Mouse (Mus musculus) hindbrain, embryonic 15.5 days (tissue): ENCODE measurements at regions not wholly inside any gene's neighbourhood (a gene's known extent, or its start where the extent isn't known, plus 50 kb on each side); places are given as distances from the start of the nearest gene placed in this dataset.
"Not testable (repeated sequence)": the region's sequence is repeated elsewhere in the genome, so short reads cannot be mapped to it uniquely, and the experiment has no call there.

Source experiments
- ATAC-seq: fragments of 200-750 bp; cut with Nextera tagmentation; 2 replicates; pipeline ENCODE4 v1.8.0; 2017; ENCODE audit warnings: low read depth, moderate number of reproducible peaks, moderate TSS enrichment; ENCODE audit not compliant: low FRiP score
- H3K27ac ChIP-seq: fragments of 300-500 bp; sonication (generic); replicated peaks from 2 replicates; pipeline ENCODE4 v1.5.1; 2015; ENCODE audit warnings: mild to moderate bottlenecking, inconsistent platforms
- H3K27me3 ChIP-seq: fragments of 300-500 bp; sonication (generic); 2 replicates; pipeline ENCODE4 v1.6.1; 2015; ENCODE audit warnings: control low read depth, inconsistent platforms
- H3K36me3 ChIP-seq: fragments of 300-500 bp; sonication (generic); 2 replicates; pipeline ENCODE4 v1.6.1; 2015; ENCODE audit warnings: control low read depth, inconsistent platforms
- H3K4me1 ChIP-seq: fragments of 300-500 bp; sonication (generic); replicated peaks from 2 replicates; pipeline ENCODE4 v1.6.1; 2015; ENCODE audit warnings: control low read depth, inconsistent platforms
- H3K4me2 ChIP-seq: fragments of 300-500 bp; sonication (generic); 2 replicates; pipeline ENCODE4 v1.6.1; 2015; ENCODE audit warnings: moderate library complexity, mild to moderate bottlenecking, inconsistent platforms
- H3K4me3 ChIP-seq: fragments of 300-500 bp; sonication (generic); 2 replicates; pipeline ENCODE4 v1.5.1; 2015; ENCODE audit warnings: mild to moderate bottlenecking, inconsistent platforms
- H3K9ac ChIP-seq: fragments of 300-500 bp; sonication (generic); 2 replicates; pipeline ENCODE4 v1.6.1; 2015; ENCODE audit warnings: inconsistent platforms
- H3K9me3 ChIP-seq: fragments of 300-500 bp; sonication (generic); 2 replicates; pipeline ENCODE4 v1.6.1; 2016; ENCODE audit warnings: control low read depth, inconsistent platforms
- WGBS: fragments of 180-500 bp; shearing (Covaris S2); methylation state at CpG from one replicate; pipeline ENCODE4 v1.1.7; 2015; 5-methylcytosine and 5-hydroxymethylcytosine counted together

- Histone ChIP-seq H3K4me1 (peaks cover 3% of the 10 kb centered on the region; the same call in 1 of the 2 replicates), H3K36me3 (no peaks in the 10 kb centered on the region), H3K4me2 (no peak overlapping the region), H3K27me3 (no peaks in the 10 kb centered on the region), H3K27ac (no peak overlapping the region), H3K9ac (no peak overlapping the region), H3K4me3 (no peak overlapping the region), H3K9me3 (no peaks in the 10 kb centered on the region)
- peak; percentile 54; the same call in 1 of the 2 replicates for ATAC-seq
- 44% methylated on average over 8 of the region's 8 CpGs for WGBS
These were observed 56.1 kb downstream of the Bbs10 start for GRCm38 (mm10) chr10:111354607-111355006.

- not testable (repeated sequence) for H3K36me3 ChIP-seq, H3K4me1 ChIP-seq, H3K4me2 ChIP-seq, H3K9ac ChIP-seq, H3K27ac ChIP-seq, ATAC-seq, H3K4me3 ChIP-seq, H3K27me3 ChIP-seq, H3K9me3 ChIP-seq
- WGBS: 67% methylated on average over 1 of the region's 1 CpGs
These were observed 59.9 kb downstream of the Bbs10 start for GRCm38 (mm10) chr10:111358340-111358739.

GRCm38 (mm10) chr10:111361749-111362435 lies 63.4 kb downstream of the Bbs10 start:
- no peak overlapping the region for H3K4me3 ChIP-seq
- WGBS: 91% methylated on average over 18 of the region's 18 CpGs
- H3K36me3 ChIP-seq: no peaks in the 10 kb centered on the region
- no peak overlapping the region for H3K4me2 ChIP-seq
- H3K27me3 ChIP-seq: no peaks in the 10 kb centered on the region
- no peak overlapping the region for H3K27ac ChIP-seq
- H3K9ac ChIP-seq: no peak overlapping the region
- H3K4me1 ChIP-seq: no peaks in the 10 kb centered on the region
- no peaks in the 10 kb centered on the region for H3K9me3 ChIP-seq
- ATAC-seq: no peak

DNA sequence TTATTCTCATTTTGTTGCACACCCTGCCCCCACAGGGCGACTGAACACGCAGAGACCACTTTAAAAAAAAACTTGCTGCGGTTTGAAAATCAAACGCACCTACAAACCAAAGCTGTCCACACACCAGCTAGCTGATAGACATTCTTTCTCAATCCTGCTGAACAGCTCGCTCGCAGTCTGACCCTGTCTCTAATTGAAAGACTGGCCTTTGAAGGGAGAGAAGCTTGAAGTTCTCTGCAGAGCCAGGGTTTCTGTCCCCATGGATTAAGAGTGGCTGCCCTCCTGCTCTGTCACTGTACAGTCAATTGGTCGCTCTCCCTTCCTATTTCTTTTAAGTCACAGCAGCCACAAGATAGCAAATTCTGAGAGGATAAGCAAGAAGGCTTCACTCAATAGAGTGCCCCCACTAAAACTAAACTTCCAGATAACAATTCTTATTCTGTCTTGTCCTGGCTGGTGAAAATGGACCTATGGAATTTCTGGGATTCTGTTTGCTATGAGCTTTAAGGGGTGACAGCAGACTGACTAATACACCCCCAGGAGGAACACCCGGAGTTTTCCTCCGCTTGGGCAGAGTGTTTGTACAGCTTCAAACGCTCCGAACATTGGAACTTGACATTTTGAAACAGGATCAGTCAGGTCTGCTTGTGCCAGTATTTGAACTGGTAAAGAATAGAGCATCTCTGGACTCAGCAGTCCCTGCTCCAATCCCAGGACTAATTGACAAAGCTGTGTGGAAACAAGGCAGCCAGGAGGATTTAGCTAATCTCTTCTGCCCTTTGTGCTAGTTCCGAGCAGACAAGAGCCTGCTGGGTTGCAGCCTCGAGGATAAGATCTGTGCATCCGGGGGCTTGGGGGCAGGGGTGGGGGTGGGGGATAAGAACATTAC lies 65.5 kb downstream of the Bbs10 start:
- Histone ChIP-seq H3K27ac (no peak overlapping the region), H3K9me3 (no peaks in the 10 kb centered on the region), H3K4me3 (no peak overlapping the region), H3K27me3 (no peaks in the 10 kb centered on the region), H3K4me2 (no peak overlapping the region), H3K36me3 (no peaks in the 10 kb centered on the region), H3K9ac (no peak overlapping the region), H3K4me1 (no peaks in the 10 kb centered on the region)
- no peak for ATAC-seq
- WGBS: 45% methylated on average over 14 of the region's 14 CpGs

GRCm38 (mm10) chr10:111365011-111365410 lies 66.5 kb downstream of the Bbs10 start:
- 0 out of 2 replicates have a peak, but pooled peaks have one; percentile 48 for ATAC-seq
- Histone ChIP-seq H3K27ac (no peak overlapping the region), H3K9ac (no peak overlapping the region), H3K36me3 (no peaks in the 10 kb centered on the region), H3K4me2 (no peak overlapping the region), H3K9me3 (no peaks in the 10 kb centered on the region), H3K4me3 (no peak overlapping the region), H3K4me1 (no peaks in the 10 kb centered on the region), H3K27me3 (no peaks in the 10 kb centered on the region)
- 75% methylated on average over 5 of the region's 5 CpGs for WGBS

GRCm38 (mm10) chr10:111369046-111369445 lies 70.6 kb downstream of the Bbs10 start:
- not testable (repeated sequence) for H3K4me3 ChIP-seq, H3K4me1 ChIP-seq, ATAC-seq, H3K9ac ChIP-seq, H3K27ac ChIP-seq, H3K27me3 ChIP-seq, H3K4me2 ChIP-seq, H3K36me3 ChIP-seq, H3K9me3 ChIP-seq
- 68% methylated on average over 3 of the region's 3 CpGs for WGBS

DNA sequence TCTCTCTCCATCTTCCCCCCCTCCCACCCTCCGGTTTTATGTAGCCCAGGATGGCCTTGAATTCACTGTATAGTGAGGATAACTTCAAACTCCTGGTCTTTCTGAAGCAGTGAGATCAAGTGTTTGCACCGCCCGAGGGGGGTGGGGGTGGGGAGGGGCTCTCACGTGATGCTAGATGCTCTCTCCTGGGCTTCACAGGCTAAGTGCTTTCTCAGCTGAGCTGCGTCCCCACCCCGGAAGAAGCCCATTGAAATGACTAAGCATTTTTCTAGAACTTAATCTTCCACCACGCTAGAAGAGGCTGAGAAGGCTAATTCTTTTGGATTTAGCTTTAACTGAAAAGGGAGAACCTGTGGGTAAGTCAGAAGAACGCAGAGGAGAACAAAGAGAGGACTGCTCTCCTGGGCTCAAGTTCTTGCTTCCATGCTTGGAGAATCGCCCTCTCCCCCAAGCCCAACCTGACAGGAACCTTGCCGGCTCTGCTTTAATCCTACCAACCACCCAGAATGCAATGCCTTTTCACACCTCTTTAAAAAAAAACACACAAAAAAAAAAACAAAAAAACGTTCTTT lies 79.7 kb downstream of the Bbs10 start:
- Histone ChIP-seq H3K27me3 (no peaks in the 10 kb centered on the region), H3K9me3 (no peaks in the 10 kb centered on the region), H3K4me3 (no peak overlapping the region), H3K4me1 (no peaks in the 10 kb centered on the region), H3K27ac (no peak overlapping the region), H3K4me2 (no peak overlapping the region), H3K9ac (no peak overlapping the region), H3K36me3 (no peaks in the 10 kb centered on the region)
- WGBS: 58% methylated on average over 11 of the region's 11 CpGs
- no peak for ATAC-seq

- no peaks in the 10 kb centered on the region for H3K4me1 ChIP-seq
- no peaks in the 10 kb centered on the region for H3K36me3 ChIP-seq
- no peaks in the 10 kb centered on the region for H3K9me3 ChIP-seq
- 65% methylated on average over 15 of the region's 15 CpGs for WGBS
- no peak overlapping the region for H3K27ac ChIP-seq
- no peaks in the 10 kb centered on the region for H3K27me3 ChIP-seq
- peak; percentile 74; the same call in 1 of the 2 replicates for ATAC-seq
- H3K4me3 ChIP-seq: no peak overlapping the region
- H3K4me2 ChIP-seq: peak overlapping the region; percentile 1; the same call in 1 of the 2 replicates
- H3K9ac ChIP-seq: no peak overlapping the region
These were observed 83.2 kb downstream of the Bbs10 start for GRCm38 (mm10) chr10:111381689-111382088.

DNA sequence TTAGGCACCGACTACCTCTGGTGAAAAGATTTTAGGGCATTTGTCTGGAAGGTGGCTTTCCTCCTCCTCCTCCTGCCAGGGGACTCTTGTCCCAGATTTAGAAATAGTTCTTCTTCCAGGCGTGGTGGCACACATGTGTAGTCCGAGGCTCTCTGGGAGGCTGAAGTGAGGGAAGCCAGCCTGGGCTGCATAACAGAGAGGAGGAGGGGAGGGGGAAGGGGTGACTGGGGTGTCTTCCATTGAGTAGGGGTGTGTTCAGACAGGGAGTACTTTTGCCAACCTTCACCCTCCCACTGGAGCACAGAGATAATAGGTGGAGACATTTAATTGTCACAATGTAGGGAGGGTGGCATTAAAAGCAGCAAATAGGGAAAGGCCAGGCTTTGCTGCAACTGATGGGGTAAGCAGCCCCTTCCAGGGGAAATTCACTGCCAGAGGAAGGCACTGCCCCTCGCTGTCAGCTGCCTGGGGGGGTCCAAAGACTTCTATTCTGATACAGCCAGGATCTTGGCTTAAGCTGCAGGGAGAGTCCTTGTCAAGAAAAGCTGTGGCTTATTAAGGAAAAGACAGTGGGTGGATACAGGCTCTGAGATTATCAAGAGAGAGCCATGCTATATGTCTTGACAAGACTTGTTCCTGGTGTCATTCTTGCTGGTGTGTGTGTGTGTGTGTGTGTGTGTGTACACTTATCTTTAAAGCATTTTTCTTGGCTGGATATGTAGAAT lies 83.9 kb downstream of the Bbs10 start:
- no peak for ATAC-seq
- Histone ChIP-seq H3K4me1 (no peaks in the 10 kb centered on the region), H3K4me3 (no peak overlapping the region), H3K27me3 (no peaks in the 10 kb centered on the region), H3K9me3 (no peaks in the 10 kb centered on the region), H3K36me3 (no peaks in the 10 kb centered on the region), H3K27ac (no peak overlapping the region), H3K9ac (no peak overlapping the region), H3K4me2 (peak overlapping the region; percentile 1; the same call in 1 of the 2 replicates)
- WGBS: 41% methylated on average over 4 of the region's 4 CpGs

- H3K9me3 ChIP-seq: no peaks in the 10 kb centered on the region
- H3K4me1 ChIP-seq: no peaks in the 10 kb centered on the region
- H3K9ac ChIP-seq: no peak overlapping the region
- WGBS: 84% methylated on average over 9 of the region's 9 CpGs
- H3K27ac ChIP-seq: no peak overlapping the region
- H3K4me2 ChIP-seq: no peak overlapping the region
- no peak for ATAC-seq
- no peaks in the 10 kb centered on the region for H3K27me3 ChIP-seq
- H3K4me3 ChIP-seq: no peak overlapping the region
- no peaks in the 10 kb centered on the region for H3K36me3 ChIP-seq
These were observed 87.1 kb downstream of the Bbs10 start for GRCm38 (mm10) chr10:111385561-111385960.

GRCm38 (mm10) chr10:111387869-111388538 lies 85.0 kb upstream of the Nap1l1 start:
- Histone ChIP-seq H3K4me2 (peak overlapping the region; percentile 39), H3K9ac (no peak overlapping the region), H3K27ac (no peak overlapping the region), H3K36me3 (no peaks in the 10 kb centered on the region), H3K4me1 (no peaks in the 10 kb centered on the region), H3K4me3 (no peak overlapping the region), H3K9me3 (no peaks in the 10 kb centered on the region), H3K27me3 (no peaks in the 10 kb centered on the region)
- WGBS: 43% methylated on average over 18 of the region's 18 CpGs
- ATAC-seq: 0 out of 2 replicates have a peak, but pooled peaks have one; percentile 42
